Mouse (Mus musculus) ES-E14 (cell line): ENCODE data around the gene Bmp6. TPM values are rescaled to one million over a fixed set of nuclear protein-coding genes. Genes with fewer than 3 reads are reported as not detected.
A peak's percentile ranks its signal among the peaks of the same experiment; 100 is the strongest.

Source experiments
- DNase-seq: peaks from one replicate; pipeline ENCODE4 v3.0.0-alpha.2; 2013; ENCODE audit warnings: low read depth, low spot score
- H3K27ac ChIP-seq: 2 replicates; pipeline ENCODE4 v1.5.1; 2012; ENCODE audit warnings: low read depth, mild to moderate bottlenecking, low read length, moderate library complexity, mixed read lengths; ENCODE audit not compliant: poor library complexity, insufficient read depth, severe bottlenecking
- H3K36me3 ChIP-seq: 2 replicates; pipeline ENCODE4 v1.6.1; 2012; ENCODE audit warnings: mild to moderate bottlenecking, low read length, moderate library complexity, mixed read lengths; ENCODE audit not compliant: control insufficient read depth, poor library complexity, insufficient read depth, severe bottlenecking
- H3K4me1 ChIP-seq, 2 experiments: fragments of 150-350 bp in 1 of 2; sonication (generic) in 1 of 2; 2 replicates each; pipeline ENCODE4 v1.6.1; 2012; ENCODE audit warnings: low read length in 2 of 2, mild to moderate bottlenecking in 1 of 2, mixed read lengths in 1 of 2; ENCODE audit not compliant: control insufficient read depth in 2 of 2, insufficient read depth in 2 of 2, poor library complexity in 1 of 2
- H3K4me3 ChIP-seq, 2 experiments: fragments of 150-350 bp in 1 of 2; sonication (generic) in 1 of 2; 2 replicates each; pipeline ENCODE4 v1.5.1; 2012; ENCODE audit warnings: low read length in 2 of 2, low read depth in 1 of 2, mild to moderate bottlenecking in 1 of 2, mixed read lengths in 1 of 2; ENCODE audit not compliant: insufficient read depth in 1 of 2, poor library complexity in 1 of 2, severe bottlenecking in 1 of 2
- H3K9ac ChIP-seq: 2 replicates; pipeline ENCODE4 v1.6.1; 2012; ENCODE audit warnings: low read depth, mild to moderate bottlenecking, low read length, mixed read lengths; ENCODE audit not compliant: poor library complexity, insufficient read depth, severe bottlenecking
- H3K9me3 ChIP-seq: fragments of 150-350 bp; sonication (generic); 2 replicates; pipeline ENCODE4 v1.6.1; 2012; ENCODE audit warnings: low read depth, mild to moderate bottlenecking, low read length; ENCODE audit not compliant: control insufficient read depth, insufficient read depth
- CHD2 ChIP-seq: IDR thresholded peaks from 2 replicates; pipeline ENCODE4 v1.6.1; 2014; ENCODE audit warnings: mild to moderate bottlenecking, low read depth, low read length, inconsistent platforms
- HCFC1 ChIP-seq: IDR thresholded peaks from 2 replicates; pipeline ENCODE4 v1.6.1; 2012; ENCODE audit warnings: low read length, inconsistent platforms, borderline replicate concordance; ENCODE audit not compliant: insufficient read depth
- MAFK ChIP-seq: IDR thresholded peaks from 2 replicates; pipeline ENCODE4 v1.6.1; 2014; ENCODE audit warnings: mild to moderate bottlenecking, low read depth, low read length, inconsistent platforms; ENCODE audit not compliant: insufficient read depth
- ZC3H11A ChIP-seq: IDR thresholded peaks from 2 replicates; pipeline ENCODE4 v1.6.1; 2012; ENCODE audit warnings: low read depth, mild to moderate bottlenecking, inconsistent platforms, low read length, borderline replicate concordance
- ZNF384 ChIP-seq: IDR thresholded peaks from 2 replicates; pipeline ENCODE4 v1.6.1; 2012; ENCODE audit warnings: low read depth, low read length, inconsistent platforms
- in situ Hi-C, 2 experiments: fragments of 600-800 bp; cut with MboI; formaldehyde crosslinking; loops; one replicate each; pipeline ENCODE4 v1.15.1; 2025; ENCODE audit warnings: low sequenced_read_pairs in 2 of 2, inconsistent platforms in 1 of 2; ENCODE audit not compliant: unreplicated experiment in 2 of 2
- total RNA-seq: library from RNA; depleted of rRNA; stranded (reverse); fragments of 300-350 nt; gene quantifications from 2 replicates; pipeline ENCODE4 v1.2.3, GENCODE M21; 2012

Bmp6 gene
- total RNA-seq, 1 experiment = 2.1 TPM

- TF ChIP-seq CHD2 (no peak), ZC3H11A (no peak), MAFK (no peak), ZNF384 (no peak), HCFC1 (no peak)
- Histone ChIP-seq H3K27ac (no peak overlapping the region), H3K9ac (no peak overlapping the region), H3K36me3 (no peaks in the 10 kb centered on the region), H3K4me1 (peaks cover 0 to 6% of the 10 kb centered on the region in 2 experiments; a peak in 2 of 4 replicates), H3K4me3 (no peak overlapping the region), H3K9me3 (no peaks in the 10 kb centered on the region)
- no peak for DNase-seq
- in situ Hi-C loops = no loop called here
Observed at GRCm38 (mm10) chr13:38349818-38350217, 4.9 kb downstream of the Bmp6 start.

- no peak for DNase-seq
- Histone ChIP-seq H3K4me1 (peaks cover 0 to 3% of the 10 kb centered on the region in 2 experiments; a peak in 2 of 4 replicates), H3K27ac (no peak overlapping the region), H3K4me3 (no peak overlapping the region), H3K9me3 (no peaks in the 10 kb centered on the region), H3K9ac (no peak overlapping the region), H3K36me3 (no peaks in the 10 kb centered on the region)
- no peak for TF ChIP-seq CHD2
- no peak for TF ChIP-seq MAFK
- no peak for TF ChIP-seq ZC3H11A
- TF ChIP-seq ZNF384 = no peak
- no peak for TF ChIP-seq HCFC1
- in situ Hi-C loops = no loop called here
Observed at GRCm38 (mm10) chr13:38351996-38352395, 7.1 kb downstream of the Bmp6 start.

GRCm38 (mm10) chr13:38352986-38353385 lies 8.1 kb downstream of the Bmp6 start:
- Histone ChIP-seq H3K36me3 (no peaks in the 10 kb centered on the region), H3K4me3 (no peak overlapping the region), H3K9ac (no peak overlapping the region), H3K9me3 (no peaks in the 10 kb centered on the region), H3K4me1 (peaks cover 0 to 3% of the 10 kb centered on the region in 2 experiments; a peak in 1 of 4 replicates), H3K27ac (no peak overlapping the region)
- TF ChIP-seq MAFK (no peak), HCFC1 (no peak), ZC3H11A (no peak), CHD2 (no peak), ZNF384 (no peak)
- DNase-seq = no peak
- in situ Hi-C loops = no loop called here

- in situ Hi-C loops = no loop called here
- Histone ChIP-seq H3K27ac (no peak overlapping the region), H3K36me3 (no peaks in the 10 kb centered on the region), H3K4me1 (peaks cover 0 to 3% of the 10 kb centered on the region in 2 experiments; a peak in 1 of 4 replicates), H3K9ac (no peak overlapping the region), H3K4me3 (no peak overlapping the region), H3K9me3 (no peaks in the 10 kb centered on the region)
- TF ChIP-seq HCFC1 (no peak), ZNF384 (peak; percentile 85)
- no peak for DNase-seq
Observed at GRCm38 (mm10) chr13:38353420-38354255, 8.7 kb downstream of the Bmp6 start.
